Mouse (Mus musculus): ENCODE results near the gene Pspn.

Pspn gene

DNA sequence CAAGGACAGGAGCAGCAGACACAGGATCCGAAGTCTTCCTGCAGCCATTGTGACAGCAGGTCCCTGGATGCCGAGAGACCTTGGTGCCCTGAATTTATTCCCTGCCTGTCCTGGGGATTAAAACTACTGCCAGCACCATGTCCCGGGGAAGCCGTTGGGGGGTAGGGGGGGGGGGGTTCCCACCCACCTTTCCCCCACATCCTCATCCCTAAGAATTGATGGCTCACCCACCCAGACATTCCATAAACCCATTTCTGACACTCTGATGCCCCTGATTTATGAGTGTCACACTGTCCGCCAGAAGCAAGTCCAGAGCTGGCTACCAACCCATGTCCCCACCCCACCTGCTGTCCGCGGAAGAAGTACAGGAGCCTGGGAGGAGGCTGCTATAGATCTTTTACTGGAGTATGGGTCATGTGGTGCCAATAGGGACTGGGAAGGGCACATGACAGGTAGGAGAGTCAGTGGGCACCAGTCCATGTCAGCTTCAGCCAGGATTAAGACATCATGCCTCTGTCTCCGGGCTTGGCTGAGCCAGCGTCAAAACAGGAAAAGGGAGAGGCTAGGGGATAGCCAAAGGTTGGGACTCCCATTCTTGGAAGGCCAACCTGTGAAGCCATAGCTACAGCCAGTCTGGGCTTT is at the start of gene Pspn:
TSS of gene Pspn (minus strand) at position 51 of the 642 bp plus-strand sequence.
- DNase-seq (ENCODE audit: low spot score), result no peak

DNA sequence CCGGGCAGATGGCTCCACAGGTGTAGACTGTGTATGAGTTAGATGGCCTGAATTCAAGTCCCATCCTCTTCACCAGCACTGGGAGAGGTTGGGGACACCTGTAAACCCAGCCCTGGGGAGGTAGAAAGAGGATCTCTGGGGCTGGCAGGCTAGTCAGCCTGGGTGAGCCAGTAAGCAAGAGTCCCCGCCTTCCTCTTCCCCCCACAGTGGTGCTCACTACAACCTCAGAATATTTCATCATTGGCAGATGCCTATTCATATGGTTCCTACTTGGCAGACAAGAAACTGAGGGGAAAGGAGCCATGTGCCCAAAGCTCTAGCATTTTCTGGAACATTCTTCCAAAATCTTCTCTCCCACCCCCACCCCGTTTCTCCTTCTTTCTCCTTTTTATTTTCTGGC is 49.0 kb upstream of the Pspn start:
- DNase-seq (ENCODE audit: low spot score), result no peak

DNA sequence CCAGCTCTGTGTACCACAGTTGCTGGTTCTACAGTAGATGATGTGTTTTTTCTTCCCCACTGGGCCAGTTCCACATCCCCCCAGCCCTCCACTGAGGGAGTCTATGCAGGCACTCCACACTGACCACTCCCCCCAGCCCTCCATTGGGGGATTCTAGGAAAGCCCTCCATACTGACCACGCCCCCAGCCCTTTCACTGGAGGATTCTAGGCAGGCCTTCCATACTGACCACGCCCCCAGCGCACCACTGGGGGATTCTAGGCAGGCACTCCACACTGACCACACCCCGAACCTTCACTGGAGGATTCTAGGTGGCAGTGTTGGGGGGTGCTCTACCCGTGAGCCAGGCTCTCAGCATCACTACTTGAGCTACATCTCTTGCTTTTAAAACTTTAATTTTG is 47.6 kb upstream of the Pspn start:
- DNase-seq (ENCODE audit: low spot score), result no peak

DNA sequence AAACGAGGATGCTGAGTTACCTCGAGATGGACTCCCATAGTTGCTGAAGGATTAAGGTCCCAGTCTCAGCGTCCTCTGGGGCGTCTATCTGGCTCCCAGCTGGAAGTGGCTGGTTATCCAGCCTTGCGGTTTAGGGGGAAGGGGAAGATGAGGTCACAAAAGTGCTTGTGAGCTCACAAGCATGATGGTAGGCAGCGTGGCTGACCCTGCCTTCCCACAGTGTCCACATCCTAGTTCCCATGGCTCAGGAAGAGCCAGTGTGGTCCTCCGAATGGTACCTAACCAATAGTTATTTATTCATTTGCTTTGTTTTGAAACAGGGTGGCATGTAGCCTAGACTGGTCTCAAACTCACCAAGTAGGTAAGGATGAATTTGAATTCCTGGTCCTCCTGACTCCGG is 41.7 kb upstream of the Pspn start, which contains the start of gene Slc25a41:
TSS of gene Slc25a41 (minus strand) at position 101 of the 400 bp plus-strand sequence.
- no peak for DNase-seq (ENCODE audit: low spot score)

DNA sequence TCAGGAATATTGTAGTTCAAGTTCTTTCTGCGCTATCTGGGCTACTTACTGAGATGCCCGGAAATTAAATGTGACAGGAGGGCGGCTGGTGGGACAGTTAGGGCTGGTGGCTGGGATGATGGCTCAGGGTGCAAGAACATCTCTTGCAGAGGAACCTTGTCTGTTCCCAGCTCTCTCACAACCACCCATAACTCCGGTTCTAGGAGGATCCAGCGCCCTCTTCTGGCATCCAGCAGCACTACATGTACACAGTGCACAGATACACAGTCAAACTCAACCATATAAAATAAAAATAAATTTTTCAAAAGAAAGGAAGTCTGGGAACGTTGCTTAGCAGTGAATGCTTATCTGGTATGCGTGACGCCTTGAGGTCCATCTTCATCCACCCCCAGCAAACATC is 39.2 kb upstream of the Pspn start:
- no peak for DNase-seq (ENCODE audit: low spot score)

DNA sequence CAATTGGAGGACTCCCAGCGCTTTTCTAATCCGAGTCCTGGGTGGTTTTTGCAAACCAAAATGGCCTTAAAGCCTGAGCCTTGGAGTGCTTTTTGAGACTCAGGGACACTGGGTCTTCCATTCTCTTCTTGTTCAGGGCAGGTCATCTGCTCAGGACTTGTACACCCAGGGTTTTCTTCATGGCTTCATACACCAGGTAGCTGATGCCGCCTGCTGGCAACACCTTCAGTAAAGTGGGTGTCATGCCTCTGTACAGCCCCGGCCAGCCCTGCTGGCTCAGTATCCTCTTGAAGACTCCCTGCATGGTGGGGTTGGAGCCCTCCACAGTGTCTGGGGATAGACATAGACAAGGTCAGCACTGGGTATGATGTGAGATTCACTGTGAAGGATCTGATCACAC is 33.0 kb upstream of the Pspn start:
- DNase-seq (ENCODE audit: low spot score), result no peak

DNA sequence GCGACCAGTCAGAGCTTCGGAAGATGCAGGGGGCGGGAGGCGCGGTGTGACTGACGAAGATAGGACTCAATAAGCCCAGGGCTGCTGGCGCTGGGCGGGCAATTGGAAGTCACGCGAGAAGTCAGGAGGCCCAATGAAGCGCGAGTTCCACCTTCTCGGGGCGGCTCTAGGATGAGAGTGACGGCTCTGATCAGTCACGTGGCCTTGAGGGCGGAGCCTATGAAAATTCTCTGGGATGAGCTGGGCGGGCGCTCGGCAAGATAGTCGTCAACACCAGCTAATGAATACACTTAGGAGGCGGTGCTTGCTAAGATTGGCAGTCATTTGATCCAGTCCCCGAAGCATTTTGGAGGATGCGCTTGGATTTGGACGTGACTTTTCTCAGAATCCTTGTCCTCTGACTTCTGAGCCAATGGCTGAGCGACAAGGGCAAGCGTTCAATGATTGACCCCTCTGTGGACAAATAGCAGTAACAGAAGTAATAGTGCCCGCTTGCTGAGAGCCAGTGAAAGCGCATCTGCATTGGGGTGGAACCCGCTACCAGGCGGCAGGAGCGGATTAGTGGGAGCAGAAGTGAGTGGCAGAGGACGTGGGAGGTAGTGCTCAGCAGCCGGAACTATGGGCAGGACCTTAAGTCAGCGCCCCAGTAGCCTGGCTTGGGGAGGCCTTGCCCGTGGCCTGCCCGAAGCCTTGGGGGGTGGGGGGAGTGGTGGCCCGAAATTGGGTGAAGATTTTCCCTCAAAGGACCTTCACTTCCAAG is 32.0 kb upstream of the Pspn start:
- DNase-seq (ENCODE audit: low spot score), result peak; percentile 80

DNA sequence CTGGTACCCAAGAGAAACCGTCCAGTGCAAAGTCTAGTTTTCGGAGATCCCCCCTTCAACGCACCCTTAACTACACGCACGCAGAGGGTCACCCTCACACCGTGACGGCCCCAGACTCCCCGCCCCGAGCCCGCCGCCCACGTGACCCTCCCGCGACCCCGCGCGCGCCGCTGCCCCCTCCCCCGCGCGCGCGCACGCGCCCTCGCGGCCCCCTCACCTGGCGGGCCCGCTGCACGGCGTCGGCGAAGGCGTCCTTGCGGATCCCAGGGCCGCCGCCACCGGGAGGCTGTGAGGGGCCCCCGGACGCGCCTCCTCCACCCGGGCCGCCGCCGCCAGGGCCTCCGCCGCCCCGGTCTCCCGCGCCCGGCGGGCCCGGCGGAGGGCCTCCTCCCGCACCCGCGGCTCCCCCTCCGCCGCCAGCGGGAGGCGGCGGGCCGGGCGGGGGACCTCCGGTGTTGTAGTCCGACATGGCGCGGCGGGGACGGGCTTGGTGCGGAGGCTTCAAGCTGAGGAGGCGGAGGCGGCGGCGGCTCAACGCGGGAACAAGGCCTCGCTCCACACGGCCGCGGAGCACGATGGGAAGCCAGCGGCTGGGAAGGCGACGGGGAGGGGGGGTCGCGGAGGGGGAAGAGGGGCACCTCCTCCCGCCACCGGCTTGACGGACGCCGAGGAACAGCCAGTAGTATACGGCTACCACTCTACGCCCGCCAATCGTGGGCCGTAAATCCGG is 31.3 kb upstream of the Pspn start, which contains the start of gene Khsrp:
TSS of gene Khsrp (minus strand) at position 592 of the 730 bp plus-strand sequence.
- peak; percentile 8 for DNase-seq (ENCODE audit: low spot score)

DNA sequence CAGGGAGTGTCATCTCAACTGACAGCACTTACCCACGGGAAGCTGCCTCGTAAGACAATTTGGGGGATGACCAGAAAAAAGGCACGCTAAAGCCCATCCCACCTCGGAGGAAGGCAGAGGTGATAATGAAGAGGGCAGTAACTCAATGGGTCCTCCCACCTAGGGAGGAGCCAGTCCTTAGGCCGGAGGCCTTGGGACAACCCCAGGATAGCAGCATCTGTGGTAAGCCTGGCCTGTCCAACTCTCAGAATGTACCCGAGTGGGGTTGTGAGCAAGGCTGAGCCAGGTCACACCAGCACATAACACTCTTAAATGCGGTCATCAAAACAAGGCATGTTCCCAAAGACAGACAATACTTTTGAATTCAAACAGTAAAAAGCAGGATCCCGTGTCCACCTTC is 29.9 kb upstream of the Pspn start:
- no peak for DNase-seq (ENCODE audit: low spot score)

DNA sequence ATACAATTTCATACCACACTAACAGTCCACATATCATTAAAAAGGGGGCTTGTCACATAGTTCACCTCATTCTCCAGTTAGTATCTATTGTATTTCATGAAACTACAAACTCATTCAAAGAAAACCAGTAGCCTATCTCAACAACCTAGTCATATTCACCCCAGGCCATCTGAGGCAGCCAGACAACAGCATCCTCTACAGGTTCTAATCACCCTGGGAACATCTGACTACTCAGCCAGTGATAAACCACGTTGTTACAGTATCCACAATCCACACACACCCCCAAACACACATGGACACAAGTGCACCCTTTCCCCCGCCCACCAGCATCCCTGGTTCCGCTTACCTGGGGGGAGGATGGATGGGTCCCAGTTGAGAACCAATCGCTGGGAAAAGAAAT is 27.7 kb upstream of the Pspn start:
- DNase-seq (ENCODE audit: low spot score), result no peak

DNA sequence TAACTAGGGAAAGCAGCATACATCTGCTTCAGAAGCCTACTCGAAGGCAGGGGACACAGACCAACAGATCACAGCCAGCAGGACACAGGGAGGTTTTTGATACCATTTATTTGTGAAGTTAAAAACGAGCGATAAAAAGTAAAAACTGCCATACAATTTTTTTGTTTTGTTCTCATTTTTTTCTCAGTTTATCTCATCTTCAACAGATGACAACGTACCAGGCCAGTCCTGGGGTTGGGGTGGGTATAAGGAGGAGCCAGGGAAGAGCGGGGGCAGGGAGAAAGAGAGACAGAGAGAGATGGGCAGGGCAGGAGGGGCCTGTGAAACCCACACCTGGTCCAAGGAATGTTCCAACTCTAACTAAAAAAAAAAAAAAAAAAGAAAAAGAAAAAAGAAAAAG is 21.1 kb upstream of the Pspn start:
- DNase-seq (ENCODE audit: low spot score), result no peak

DNA sequence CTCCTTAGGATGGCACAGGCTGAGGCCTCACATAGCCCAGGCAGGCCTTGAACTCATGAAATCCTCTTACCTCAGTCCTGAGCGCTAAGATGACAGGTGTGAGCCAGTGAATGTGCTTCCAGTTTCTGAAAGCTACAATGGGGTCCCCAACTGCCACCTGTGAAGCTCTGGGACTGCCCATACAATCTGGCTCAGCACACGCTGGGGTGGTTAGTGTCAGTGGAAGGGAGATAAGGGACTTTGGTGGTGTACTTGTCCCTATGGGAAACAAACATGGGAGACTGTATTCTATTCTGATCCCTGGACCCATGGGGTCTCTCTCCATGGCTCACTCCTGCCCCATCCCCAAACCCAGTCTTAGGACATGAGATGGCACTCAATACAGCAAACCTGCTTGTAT is 19.9 kb upstream of the Pspn start:
- no peak for DNase-seq (ENCODE audit: low spot score)

DNA sequence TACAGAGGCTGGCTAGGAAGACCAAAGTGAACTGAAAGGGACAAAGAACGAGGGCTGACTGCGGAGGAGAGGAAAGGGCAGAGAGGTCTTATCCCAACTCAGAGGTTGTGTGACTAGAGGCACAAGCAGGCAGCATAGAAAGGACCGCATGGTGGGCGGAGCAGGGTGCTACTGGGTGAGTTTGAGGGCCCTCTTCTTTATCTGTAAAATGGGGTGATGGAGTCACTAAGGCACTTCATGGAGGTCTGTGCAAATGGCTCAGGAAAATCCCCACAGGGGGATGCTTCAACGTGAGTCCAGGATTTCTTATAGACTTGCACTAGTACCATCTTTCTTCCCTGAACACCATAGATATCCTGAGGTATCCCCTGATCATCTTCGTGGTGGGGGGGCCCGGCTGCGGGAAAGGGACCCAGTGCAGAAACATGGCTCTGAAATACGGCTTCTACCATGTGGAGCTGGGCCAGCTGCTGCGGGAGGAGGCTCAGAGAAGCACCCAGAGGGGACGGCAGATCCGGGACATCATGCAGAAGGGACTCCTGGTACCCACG is 12.5 kb upstream of the Pspn start:
- DNase-seq (ENCODE audit: low spot score), result no peak

DNA sequence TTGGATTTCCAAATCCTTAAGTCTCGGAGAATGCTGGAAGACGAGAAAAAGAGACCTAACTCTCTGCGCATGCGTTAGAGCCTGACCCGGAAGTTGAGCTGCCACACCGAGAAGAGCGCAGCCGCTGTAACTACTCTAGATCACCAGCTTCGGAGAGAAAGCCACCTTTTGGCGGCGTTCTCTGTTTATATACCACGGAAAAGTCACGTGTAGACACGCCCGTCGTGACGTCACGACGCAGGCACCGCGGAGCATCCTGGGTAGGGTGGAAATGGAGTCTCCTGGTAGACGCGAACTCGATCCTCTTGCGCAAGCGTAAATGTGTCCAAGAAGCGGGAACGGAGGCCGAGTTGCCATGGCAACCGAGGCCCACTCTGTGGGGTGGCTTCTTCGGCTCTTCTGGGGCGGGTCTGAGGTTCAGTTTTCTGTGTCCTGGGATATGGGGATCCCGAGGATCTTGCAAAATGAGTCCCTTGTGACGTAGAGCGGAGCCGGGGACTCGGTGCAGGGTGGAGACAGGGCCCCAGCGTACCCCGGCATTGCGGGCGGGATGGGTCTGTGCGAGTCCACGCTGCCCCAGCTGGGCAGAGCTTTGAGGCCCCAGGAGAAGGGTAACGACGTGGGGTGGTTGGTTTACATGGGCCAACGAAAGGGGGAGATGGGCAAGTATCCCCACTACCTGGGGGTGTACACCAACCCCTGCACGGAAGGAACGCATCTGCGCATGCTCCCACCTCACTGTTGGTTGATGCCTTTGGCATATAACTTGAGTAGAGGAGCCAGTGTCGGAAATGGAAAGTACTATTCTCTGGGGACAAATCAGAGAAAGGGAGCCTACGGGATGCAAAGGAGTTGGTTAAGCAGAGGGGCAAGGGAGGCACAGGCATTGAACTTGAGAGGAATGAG is 11.7 kb upstream of the Pspn start, which contains the start of the genes Gtf2f1 and Gm17949:
TSS of gene Gtf2f1 (minus strand) at position 53 of the 906 bp plus-strand sequence.
TSS of gene Gm17949 (plus strand) at position 234 of the 906 bp plus-strand sequence.
- DNase-seq (ENCODE audit: low spot score), result peak; percentile 77

DNA sequence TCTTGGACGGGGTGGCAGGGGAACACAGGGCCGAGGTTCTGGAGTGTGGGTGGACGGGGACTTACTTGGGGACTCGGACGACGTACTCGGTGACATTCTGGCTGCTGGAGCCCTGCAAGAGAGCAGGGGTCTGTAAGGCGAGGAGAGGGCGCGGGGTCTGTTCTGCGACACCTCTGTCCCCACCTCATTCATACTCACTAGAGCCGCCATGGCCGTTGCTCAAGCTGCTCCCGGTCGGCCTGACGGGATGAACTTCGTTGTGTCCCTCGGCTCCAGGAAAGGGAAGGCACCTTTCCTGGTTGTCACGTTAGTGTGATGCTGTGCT is 11.1 kb upstream of the Pspn start:
- DNase-seq (ENCODE audit: low spot score), result no peak

DNA sequence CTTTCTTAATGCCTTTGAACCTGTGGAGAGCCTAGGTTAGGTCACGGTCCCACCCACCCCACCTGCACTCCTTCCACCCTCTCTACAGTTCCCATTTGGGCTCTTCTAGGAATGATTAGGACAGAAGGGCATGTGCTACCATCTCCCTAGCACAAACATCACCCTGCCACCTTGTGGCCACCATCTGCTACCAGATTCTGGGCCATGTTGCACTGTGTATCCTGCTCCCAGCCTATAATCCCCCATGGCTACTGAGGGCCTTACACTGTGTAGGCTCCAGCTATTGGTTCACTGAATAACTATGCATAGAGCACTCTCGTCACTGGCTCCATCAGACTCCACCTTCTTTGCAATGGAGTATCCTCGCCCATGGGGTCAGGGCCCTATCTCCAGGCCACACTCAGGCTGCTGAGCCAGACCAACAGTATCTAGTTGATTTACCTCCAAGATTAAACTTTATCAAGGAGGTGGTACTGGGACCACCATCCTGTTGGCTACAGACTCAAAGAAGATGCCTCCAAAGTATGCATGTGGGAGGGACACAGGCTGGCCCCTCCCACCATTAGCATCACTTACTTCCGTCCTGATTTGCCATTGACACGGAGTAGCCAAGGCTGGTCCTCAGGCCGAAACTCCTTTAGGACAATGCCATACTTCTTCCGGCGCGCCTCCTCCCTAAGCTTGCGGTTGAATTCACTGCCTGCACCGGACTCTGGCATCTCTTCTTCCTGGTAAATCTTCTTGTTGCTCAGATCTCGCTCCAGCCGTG is 7.5 kb upstream of the Pspn start:
- DNase-seq (ENCODE audit: low spot score), result no peak

DNA sequence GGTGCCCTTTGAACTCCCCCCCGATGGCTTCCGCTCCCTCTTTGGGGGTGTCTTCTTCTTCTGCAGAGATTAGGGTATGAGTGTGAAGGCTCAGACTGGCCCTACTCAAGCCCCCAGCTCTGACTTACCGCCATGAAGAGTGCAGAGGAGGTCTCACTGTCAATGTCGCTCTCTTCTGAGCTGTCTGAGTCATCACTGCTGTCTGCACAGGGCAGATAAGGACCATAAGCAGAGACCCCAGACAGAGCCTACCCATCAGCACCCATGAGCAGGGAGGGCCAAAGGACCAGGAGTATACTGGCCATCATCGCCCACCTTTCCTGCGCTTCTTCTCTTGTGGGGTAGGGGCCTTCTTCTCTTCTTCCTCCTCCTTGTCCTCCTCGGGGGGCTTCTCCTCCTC is 4.2 kb upstream of the Pspn start:
- no peak for DNase-seq (ENCODE audit: low spot score)

DNA sequence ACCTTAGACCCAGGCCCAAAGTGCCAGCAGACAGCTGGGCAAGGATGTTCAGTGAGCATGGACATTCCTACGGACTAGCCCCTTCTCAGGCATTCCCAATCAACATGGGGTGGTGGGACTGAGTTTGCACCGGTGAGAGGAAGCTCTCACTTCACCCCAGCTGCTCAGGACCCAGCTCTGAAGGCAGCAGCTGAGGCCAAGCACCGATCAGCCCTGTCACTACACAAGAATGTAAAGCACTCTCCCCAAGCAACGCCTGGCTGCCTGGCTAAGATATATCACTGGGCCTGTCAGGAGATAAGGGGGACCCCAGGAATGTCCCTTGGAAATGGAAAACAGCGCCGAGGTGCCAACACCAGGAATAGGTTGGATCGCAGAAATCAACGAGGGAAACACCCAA is 1.4 kb upstream of the Pspn start:
- DNase-seq (ENCODE audit: low spot score), result no peak

DNA sequence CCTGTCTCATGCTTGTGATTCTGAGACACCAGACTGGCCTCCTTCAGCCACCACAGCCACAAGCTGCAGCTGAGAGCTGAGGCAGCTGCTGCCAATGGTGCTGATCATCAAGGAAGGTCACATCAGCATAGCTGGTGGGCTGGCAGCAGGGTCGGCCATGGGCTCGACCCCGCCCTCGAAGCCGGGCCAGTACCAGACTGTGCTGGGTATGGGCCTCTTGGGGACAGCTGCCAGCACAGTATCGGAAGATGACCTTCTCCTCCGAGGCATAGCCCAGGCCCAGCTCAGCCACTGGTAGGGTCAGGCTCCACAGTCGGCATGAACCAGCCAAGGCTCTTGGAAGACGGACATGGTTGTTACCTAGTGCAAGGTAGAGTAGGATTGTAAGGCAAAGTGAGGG is 404 bp downstream of the Pspn start:
- no peak for DNase-seq (ENCODE audit: low spot score)

DNA sequence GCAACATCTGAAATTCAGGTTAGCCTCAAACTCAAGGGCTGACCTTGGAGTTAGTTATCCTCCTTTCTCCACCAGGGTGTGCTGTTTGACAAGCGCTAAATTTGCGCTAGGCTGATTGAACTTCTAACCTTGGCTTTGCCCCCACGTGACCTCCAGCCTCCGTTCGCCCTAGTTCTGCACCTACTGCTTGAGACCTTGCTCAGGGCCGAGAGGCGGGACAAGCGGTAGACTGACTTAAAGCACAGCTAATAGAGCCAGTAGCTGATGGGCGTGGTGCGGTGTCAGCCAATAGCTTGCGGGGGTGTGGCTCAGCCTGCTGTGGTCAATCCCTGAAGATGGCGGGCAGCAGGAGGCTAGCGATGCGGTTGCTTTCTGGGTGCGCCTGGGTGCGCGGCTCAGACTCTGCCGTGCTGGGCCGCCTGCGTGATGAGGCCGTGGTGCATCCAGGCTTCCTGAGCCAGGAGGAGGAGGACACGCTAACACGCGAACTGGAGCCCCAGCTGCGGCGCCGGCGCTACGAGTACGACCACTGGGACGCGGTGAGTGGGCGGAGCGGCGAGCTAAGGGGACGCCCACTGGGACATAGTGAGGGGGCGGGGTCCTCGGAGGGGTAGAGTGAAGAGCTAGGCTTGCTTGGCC is 2.7 kb downstream of the Pspn start, which contains the start of gene Alkbh7:
TSS of gene Alkbh7 (plus strand) at position 311 of the 639 bp plus-strand sequence.
- DNase-seq (ENCODE audit: low spot score), result peak; percentile 67
